In genomic region chr2:13543519-13544124, GRCm38 (mm10) we compare ENCODE assay signal across 8 mouse cellular contexts. TPM values are rescaled to one million over a fixed set of nuclear protein-coding genes. Genes with fewer than 3 reads are reported as not detected.
DNase-seq lines count a peak whose midpoint lies in the region; ATAC-seq lines count a peak whose summit lies in the region.

No protein-coding gene starts in this region.

- ATAC-seq in forebrain, embryonic 14.5 days, result peak; percentile 14
- peak; percentile 41 for ATAC-seq in limb, embryonic 13.5 days (ENCODE audit: low FRiP score, low read depth)

- H3K36me3 ChIP-seq in forebrain, embryonic 14.5 days (ENCODE audit: control insufficient read depth, insufficient read depth, low read length), result no peaks in the 10 kb centered on the region
- H3K36me3 ChIP-seq in limb, embryonic 13.5 days, result no peaks in the 10 kb centered on the region
- no peaks in the 10 kb centered on the region for H3K36me3 ChIP-seq in splenic B cell, adult 2 months (ENCODE audit: control insufficient read depth, insufficient read depth, low read length, poor library complexity, severe bottlenecking)

- peak overlapping the region; percentile 79 for H3K9ac ChIP-seq in forebrain, embryonic 14.5 days (ENCODE audit: low read length)
- peak overlapping the region; percentile 76 for H3K9ac ChIP-seq in limb, embryonic 13.5 days

- H3K27me3 ChIP-seq in forebrain, embryonic 14.5 days (replicated peaks; ENCODE audit: control insufficient read depth, insufficient read depth, low read length), result no peaks in the 10 kb centered on the region
- H3K27me3 ChIP-seq in limb, embryonic 13.5 days, result no peaks in the 10 kb centered on the region
- H3K27me3 ChIP-seq in splenic B cell, adult 2 months (ENCODE audit: control insufficient read depth, insufficient read depth, low read length, poor library complexity, severe bottlenecking), result no peaks in the 10 kb centered on the region

- H3K4me3 ChIP-seq in forebrain, embryonic 14.5 days (ENCODE audit: low read depth, low read length), result peak overlapping the region; percentile 65
- peak overlapping the region; percentile 60 for H3K4me3 ChIP-seq in limb, embryonic 13.5 days

- DNase-seq in adrenal gland, adult 2 months, result peak; percentile 17
- DNase-seq in adrenal gland, adult (ENCODE audit: inconsistent age in 2 of 2, low spot score in 1 of 2), result no peak
- peak; percentile 29 for DNase-seq in CD4-positive, CD25-positive, alpha-beta regulatory T cell, adult 2 months (ENCODE audit: low read depth, low spot score)
- DNase-seq in forebrain, embryonic 14.5 days (ENCODE audit: low spot score), result no peak
- DNase-seq in splenic B cell, adult 2 months (ENCODE audit: low read depth, low spot score), result peak; percentile 22
- DNase-seq in embryo, embryonic 10 days (ENCODE audit: low spot score), result no peak
- no peak for DNase-seq in left cerebral cortex, postnatal 36 days (ENCODE audit: low spot score in 2 of 2)

- no peaks in the 10 kb centered on the region for H3K9me3 ChIP-seq in forebrain, embryonic 14.5 days (replicated peaks; ENCODE audit: control insufficient read depth, low read length)
- no peaks in the 10 kb centered on the region for H3K9me3 ChIP-seq in limb, embryonic 13.5 days

- peaks cover 4% of the 10 kb centered on the region; the same call in 1 of the 2 replicates for H3K4me1 ChIP-seq in forebrain, embryonic 14.5 days (ENCODE audit: control insufficient read depth, insufficient read depth, low read length)
- peaks cover 6% of the 10 kb centered on the region; the same call in 1 of the 2 replicates for H3K4me1 ChIP-seq in limb, embryonic 13.5 days

- H3K27ac ChIP-seq in forebrain, embryonic 14.5 days (ENCODE audit: low read depth, low read length), result peak overlapping the region; percentile 96; the same call in 1 of the 2 replicates
- peak overlapping the region; percentile 95 for H3K27ac ChIP-seq in limb, embryonic 13.5 days

- H3K4me2 ChIP-seq in forebrain, embryonic 14.5 days (ENCODE audit: low read length), result peak overlapping the region; percentile 53
- H3K4me2 ChIP-seq in limb, embryonic 13.5 days (replicated peaks), result peak overlapping the region; percentile 67

- intact Hi-C loops in left cerebral cortex, postnatal 36 days (cut with DNase I), result loop anchor here (2.0 to 10.0 kb wide), 2 partner anchors 31 to 129 kb away; no protein-coding TSS in a partner anchor

- WGBS in forebrain, embryonic 14.5 days, result 37% methylated on average over 8 of the region's 8 CpGs
- 48% methylated on average over 8 of the region's 8 CpGs for WGBS in limb, embryonic 13.5 days

RNA-seq across cellular contexts. Expression of gene Trdmt1, which starts 0.8 kb away (rescaled TPM):
- total RNA-seq in adrenal gland, adult 2 months (2021), result 1 to 10 TPM; 2.4 to 7.8 TPM
- 0.49 and 0.77 TPM in 2 replicates for polyA plus RNA-seq in adrenal gland, adult 2 months (2012; rRNA removed)
- polyA plus RNA-seq in forebrain, embryonic 14.5 days (2014; fragmentation: Nextera tagmentation; extraction: Ambion mirVana), result 11.1 and 12.0 TPM in 2 replicates
- 10.2 and 12.6 TPM in 2 replicates for polyA plus RNA-seq in limb, embryonic 13.5 days (2015; fragmentation: Nextera tagmentation; extraction: Ambion mirVana)
- total RNA-seq in left cerebral cortex, postnatal 36 days (2021), result 1 to 10 TPM; 4.6 to 7.9 TPM

RNA-seq across cellular contexts. Expression of gene Vim, which starts 30.1 kb away (rescaled TPM):
- 100 to 1,000 TPM; 137 to 269 TPM for total RNA-seq in adrenal gland, adult 2 months (2021)
- 661 and 728 TPM in 2 replicates for polyA plus RNA-seq in adrenal gland, adult 2 months (2012; rRNA removed)
- polyA plus RNA-seq in forebrain, embryonic 14.5 days (2014; fragmentation: Nextera tagmentation; extraction: Ambion mirVana), result 594 and 700 TPM in 2 replicates
- 863 and 871 TPM in 2 replicates for polyA plus RNA-seq in limb, embryonic 13.5 days (2015; fragmentation: Nextera tagmentation; extraction: Ambion mirVana)
- total RNA-seq in left cerebral cortex, postnatal 36 days (2021), result 10 to 100 TPM; 55.9 to 57.9 TPM

RNA-seq across cellular contexts. Expression of gene Cubn, which starts 52.0 kb away (rescaled TPM):
- total RNA-seq in adrenal gland, adult 2 months (2021), result under 1 TPM; 0.06 to 0.38 TPM
- 0.01 TPM in 2 replicates for polyA plus RNA-seq in adrenal gland, adult 2 months (2012; rRNA removed)
- polyA plus RNA-seq in forebrain, embryonic 14.5 days (2014; fragmentation: Nextera tagmentation; extraction: Ambion mirVana), result 0.29 and 0.41 TPM in 2 replicates
- polyA plus RNA-seq in limb, embryonic 13.5 days (2015; fragmentation: Nextera tagmentation; extraction: Ambion mirVana), result 0.06 and 0.19 TPM in 2 replicates
- total RNA-seq in left cerebral cortex, postnatal 36 days (2021), result under 1 TPM; 0.22 to 0.32 TPM

Comparison
In these comparisons a context has a peak if more than half of its experiments do, and no peak if none do; other contexts are left out.
1. DNase-seq: peak in adrenal gland, adult 2 months (single experiment), CD4-positive, CD25-positive, alpha-beta regulatory T cell, adult 2 months (single experiment) and splenic B cell, adult 2 months (single experiment); none in adrenal gland, adult (0 of 2), forebrain, embryonic 14.5 days (single experiment), embryo, embryonic 10 days (single experiment) and left cerebral cortex, postnatal 36 days (0 of 2).